Mouse (Mus musculus) kidney, adult 2 months (tissue): ENCODE measurements around the gene 4930451I11Rik. TPM values are rescaled to one million over a fixed set of nuclear protein-coding genes. Genes with fewer than 3 reads are reported as not detected.

Source experiments
- DNase-seq: peaks from one replicate; pipeline ENCODE4 v3.0.0; 2021
- H3K27ac ChIP-seq: fragments of 200-500 bp; 2 replicates; pipeline ENCODE4 v1.5.1; 2012; ENCODE audit warnings: low read depth, low read length, control low read depth, inconsistent platforms; ENCODE audit not compliant: insufficient read depth
- H3K27me3 ChIP-seq: fragments of 200-500 bp; replicated peaks from 2 replicates; pipeline ENCODE4 v1.6.1; 2012; ENCODE audit warnings: mild to moderate bottlenecking, moderate library complexity, low read length, inconsistent platforms; ENCODE audit not compliant: control insufficient read depth, insufficient read depth
- H3K36me3 ChIP-seq: fragments of 200-500 bp; 2 replicates; pipeline ENCODE4 v1.6.1; 2012; ENCODE audit warnings: mild to moderate bottlenecking, moderate library complexity, low read length, inconsistent platforms; ENCODE audit not compliant: control insufficient read depth, insufficient read depth
- H3K4me1 ChIP-seq: fragments of 200-500 bp; 2 replicates; pipeline ENCODE4 v1.6.1; 2011; ENCODE audit warnings: low read length; ENCODE audit not compliant: control insufficient read depth, insufficient read depth
- H3K4me3 ChIP-seq: fragments of 200-500 bp; 2 replicates; pipeline ENCODE4 v1.5.1; 2011; ENCODE audit warnings: mild to moderate bottlenecking, low read depth, low read length, control low read depth; ENCODE audit not compliant: insufficient read depth
- CTCF ChIP-seq: fragments of 200-500 bp; conservative IDR thresholded peaks from 2 replicates; pipeline ENCODE4 v1.5.1; 2011; ENCODE audit warnings: low read depth, mild to moderate bottlenecking, control low read depth, low read length, moderate library complexity, mixed read lengths; ENCODE audit not compliant: insufficient read depth, insufficient read length
- POLR2A ChIP-seq: fragments of 200-500 bp; IDR thresholded peaks from one replicate; pipeline ENCODE4 v1.6.1; 2011; ENCODE audit warnings: low read depth, low read length, control low read depth
- whole genome bisulfite sequencing: fragments of 180-500 bp; shearing (Covaris S2); methylation state at CpG from one replicate; pipeline ENCODE4 v1.1.7; 2018; 5-methylcytosine and 5-hydroxymethylcytosine counted together
- polyA plus RNA-seq: library from polyadenylated mRNA; depleted of rRNA; stranded (reverse); fragments of >200 nt; gene quantifications from 2 replicates; pipeline ENCODE4 v1.2.3, GENCODE M21; 2012

4930451I11Rik gene
- polyA plus RNA-seq, 1 experiment = not detected

- WGBS = 48% methylated on average over 6 of the region's 6 CpGs
- no peak for TF ChIP-seq CTCF
- TF ChIP-seq POLR2A = no peak
- Histone ChIP-seq H3K36me3 (peaks cover 4% of the 10 kb centered on the region; the same call in 1 of the 2 replicates), H3K27me3 (no peaks in the 10 kb centered on the region), H3K4me1 (peaks cover 9% of the 10 kb centered on the region; the same call in 1 of the 2 replicates), H3K27ac (no peak overlapping the region), H3K4me3 (no peak overlapping the region)
- DNase-seq = no peak
Observed at GRCm38 (mm10) chr7:126863791-126864190, 32.4 kb upstream of the 4930451I11Rik start.

DNA sequence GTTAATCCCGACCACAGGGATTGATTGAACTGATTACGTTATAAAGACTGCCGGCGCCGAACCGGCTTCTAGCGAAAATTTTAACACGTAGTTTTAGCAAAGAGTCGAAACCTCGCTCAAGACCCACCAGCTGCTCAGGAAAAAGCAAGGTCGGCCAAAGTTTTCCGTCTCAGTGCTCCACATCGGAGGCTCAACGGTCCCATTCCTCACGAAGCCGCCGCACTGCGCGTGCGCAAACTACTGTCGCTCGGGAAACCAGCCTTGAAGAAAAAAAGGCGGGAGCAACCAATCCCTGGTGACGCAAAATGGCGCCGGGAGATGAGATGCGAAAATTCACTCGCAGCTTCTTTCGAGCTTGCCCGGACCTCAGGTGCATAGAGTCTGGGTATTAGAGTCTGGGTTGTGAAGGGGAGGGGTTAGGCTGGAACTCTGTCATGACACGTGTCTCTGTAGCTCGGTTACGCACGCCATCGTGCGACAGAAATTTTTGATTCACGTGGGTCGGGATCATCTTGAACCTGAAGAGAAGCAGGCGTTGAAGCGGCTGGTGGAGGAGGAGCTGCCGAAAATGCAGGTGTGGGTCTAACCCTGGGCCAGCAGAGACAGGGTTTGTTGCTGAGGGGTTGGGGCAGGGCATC lies 30.8 kb upstream of the 4930451I11Rik start, which contains the start of gene Ino80e:
Gene Ino80e, minus strand, starts transcription at position 231 of the 638 bp plus-strand sequence.
- Histone ChIP-seq H3K27ac (peak within 1 kb of the TSS; percentile 63; the same call in 1 of the 2 replicates), H3K4me1 (peaks cover 9% of the 10 kb centered on the region; the same call in 1 of the 2 replicates), H3K36me3 (0 out of 2 replicates have a peak, but pooled peaks cover 1% of the 10 kb centered on the region), H3K4me3 (peak within 1 kb of the TSS; percentile 68), H3K27me3 (no peaks in the 10 kb centered on the region)
- peak; percentile 97 for DNase-seq
- under 1% methylated on average over 41 of the region's 41 CpGs for WGBS
- TF ChIP-seq POLR2A (no peak), CTCF (0 out of 2 replicates have a peak, but pooled peaks have one; percentile 7)

- Histone ChIP-seq H3K4me3 (peak within 1 kb of the TSS; percentile 68), H3K27ac (peak within 1 kb of the TSS; percentile 63; the same call in 1 of the 2 replicates), H3K27me3 (no peaks in the 10 kb centered on the region), H3K36me3 (no peaks in the 10 kb centered on the region), H3K4me1 (peaks cover 9% of the 10 kb centered on the region; the same call in 1 of the 2 replicates)
- peak; percentile 98 for DNase-seq
- under 1% methylated on average over 42 of the region's 42 CpGs for WGBS
- TF ChIP-seq POLR2A (peak; percentile 71), CTCF (no peak)
Observed at GRCm38 (mm10) chr7:126861429-126862130, 30.1 kb upstream of the 4930451I11Rik start, which contains the start of gene Hirip3. Gene Hirip3, plus strand, starts transcription at chr7:126861972.

DNA sequence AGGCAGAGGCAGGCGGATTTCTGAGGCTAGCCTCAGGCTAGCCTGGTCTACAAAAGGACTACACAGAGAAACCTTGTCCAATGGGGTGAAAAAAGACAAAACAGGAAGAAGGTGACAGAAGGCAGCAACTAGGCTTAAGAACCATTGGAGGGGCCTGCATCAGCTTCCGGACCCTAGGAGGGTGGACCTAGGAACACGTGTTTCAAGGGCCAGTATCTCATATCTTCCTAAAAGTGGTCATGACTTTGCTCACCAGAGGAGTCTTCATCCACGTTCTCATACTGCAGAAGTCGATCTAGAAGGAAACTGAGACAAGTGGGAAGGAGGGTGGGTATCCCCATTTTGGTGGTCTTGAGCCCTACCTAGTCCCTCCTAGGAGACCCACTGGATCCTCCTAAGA lies 29.5 kb upstream of the 4930451I11Rik start:
- H3K27me3 ChIP-seq = no peaks in the 10 kb centered on the region
- no peak for TF ChIP-seq CTCF
- no peak for TF ChIP-seq POLR2A
- WGBS = 57% methylated on average over 5 of the region's 5 CpGs
- no peaks in the 10 kb centered on the region for H3K36me3 ChIP-seq
- peaks cover 9% of the 10 kb centered on the region; the same call in 1 of the 2 replicates for H3K4me1 ChIP-seq
- H3K27ac ChIP-seq = no peak overlapping the region
- peak overlapping the region; percentile 68 for H3K4me3 ChIP-seq
- DNase-seq = no peak

GRCm38 (mm10) chr7:126856741-126857420 lies 25.4 kb upstream of the 4930451I11Rik start:
- H3K36me3 ChIP-seq = no peaks in the 10 kb centered on the region
- DNase-seq = no peak
- WGBS = 68% methylated on average over 9 of the region's 9 CpGs
- TF ChIP-seq POLR2A (no peak), CTCF (no peak)
- peaks cover 4% of the 10 kb centered on the region; the same call in 1 of the 2 replicates for H3K4me1 ChIP-seq
- H3K27ac ChIP-seq = no peak overlapping the region
- no peaks in the 10 kb centered on the region for H3K27me3 ChIP-seq
- no peak overlapping the region for H3K4me3 ChIP-seq

- Histone ChIP-seq H3K4me1 (no peaks in the 10 kb centered on the region), H3K27me3 (no peaks in the 10 kb centered on the region), H3K4me3 (no peak overlapping the region), H3K36me3 (no peaks in the 10 kb centered on the region), H3K27ac (no peak overlapping the region)
- TF ChIP-seq CTCF (no peak), POLR2A (no peak)
- WGBS = 91% methylated on average over 3 of the region's 3 CpGs
- no peak for DNase-seq
Observed at GRCm38 (mm10) chr7:126855641-126856040, 24.2 kb upstream of the 4930451I11Rik start.

- Histone ChIP-seq H3K4me1 (no peaks in the 10 kb centered on the region), H3K4me3 (no peak overlapping the region), H3K27me3 (no peaks in the 10 kb centered on the region), H3K27ac (no peak overlapping the region), H3K36me3 (no peaks in the 10 kb centered on the region)
- TF ChIP-seq POLR2A = no peak
- TF ChIP-seq CTCF = no peak
- 44% methylated on average over 5 of the region's 5 CpGs for WGBS
- peak; percentile 88 for DNase-seq
Observed at GRCm38 (mm10) chr7:126853454-126853853, 22.0 kb upstream of the 4930451I11Rik start.
